Mouse (Mus musculus) CD4-positive naive resting alpha-beta T cell, adult 76 days (primary cell): ENCODE results near the gene Efcab2. TPM values are rescaled to one million over a fixed set of nuclear protein-coding genes. Genes with fewer than 3 reads are reported as not detected.

ENCODE experiments used
- total RNA-seq: library from RNA; stranded (reverse); gene quantifications from one replicate; pipeline ENCODE4 v1.2.4, GENCODE M21; 2023

The Efcab2 gene
- 2.5 TPM for total RNA-seq

DNA sequence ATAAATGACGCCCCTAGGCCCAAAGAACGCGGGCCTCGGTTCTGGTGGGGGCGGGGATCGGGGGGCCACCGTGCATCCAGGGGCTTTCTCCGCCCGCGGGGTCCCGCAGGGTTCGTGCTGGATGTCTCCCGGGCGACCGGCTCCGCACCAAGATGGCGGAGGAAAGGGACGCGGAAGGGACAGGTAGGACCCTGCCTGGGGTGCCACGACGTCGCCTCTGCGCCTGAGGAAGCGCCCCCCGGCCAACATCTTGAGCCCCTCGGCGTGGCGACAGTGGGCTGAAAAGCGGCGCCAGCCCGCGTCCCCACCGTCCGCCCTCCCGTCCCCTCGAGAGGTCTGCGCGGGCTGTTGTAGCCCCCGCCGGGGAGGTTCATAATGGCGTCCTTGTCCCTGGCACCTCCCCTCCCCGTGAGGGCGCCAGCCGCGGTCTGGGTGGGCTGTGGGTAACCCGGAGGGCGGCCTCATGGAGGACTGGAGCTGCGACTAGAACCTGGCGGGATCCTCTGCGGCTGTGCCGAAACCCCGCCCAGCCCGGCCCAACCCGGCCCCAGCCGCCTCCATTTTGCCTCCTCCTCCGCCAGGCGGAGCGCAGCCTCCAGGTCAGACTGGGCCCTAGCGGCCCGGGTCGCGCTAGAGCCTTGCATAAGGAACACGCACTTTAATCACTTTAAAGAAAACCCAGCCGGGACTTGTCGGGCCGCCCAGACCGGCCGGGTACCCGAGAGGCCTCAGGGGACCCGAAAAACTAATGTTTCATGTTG lies at the start of gene Efcab2:
Gene Efcab2 (plus strand): TSS at position 135 of the 761 bp plus-strand sequence.

GRCm38 (mm10) chr1:178528431-178529351 lies 122.8 kb downstream of the Efcab2 start, which contains the start of gene Kif26b:
Gene Kif26b, plus strand, starts transcription at chr1:178529125.

Other genes with a start within 250 kb of the Efcab2 start
- 20.8 TPM for gene Desi2, start 218.7 kb upstream of the Efcab2 start, total RNA-seq
- gene Cox20, start 87.0 kb upstream of the Efcab2 start, total RNA-seq = 56.6 TPM
- gene Hnrnpu, start 68.3 kb upstream of the Efcab2 start, total RNA-seq = 675 TPM
- gene Kif26b, start 123.0 kb downstream of the Efcab2 start, total RNA-seq = 0.06 TPM